Mouse (Mus musculus) hematopoietic stem cell, adult 5-6 weeks (primary cell): ENCODE measurements around the gene Snai3. TPM values are rescaled to one million over a fixed set of nuclear protein-coding genes. Genes with fewer than 3 reads are reported as not detected.

ENCODE experiments used
- ATAC-seq, 2 experiments: fragments of 125-278 bp in 1 of 2; replicated peaks in 1 of 2; 2 replicates each; pipeline ENCODE4 v1.8.0; 2016 to 2017; ENCODE audit warnings: inconsistent platforms in 2 of 2, mild to moderate bottlenecking in 2 of 2, moderate number of reproducible peaks in 2 of 2, low read depth in 1 of 2, moderate TSS enrichment in 1 of 2; ENCODE audit not compliant: low FRiP score in 2 of 2, poor library complexity in 2 of 2, severe bottlenecking in 2 of 2, insufficient read depth in 1 of 2, low TSS enrichment in 1 of 2
- total RNA-seq: library from RNA; stranded (forward); fragments of 172-1452, 232-1000 nt; gene quantifications from 2 replicates; pipeline ENCODE4 v1.2.3, GENCODE M21; 2017

The Snai3 gene
- total RNA-seq, 1 experiment from 2014 or later: not detected

GRCm38 (mm10) chr8:122463651-122464640 is 3.4 kb upstream of the Snai3 start:
- no peak; a peak in 1 of 4 replicates for ATAC-seq

GRCm38 (mm10) chr8:122462510-122462909 is 2.0 kb upstream of the Snai3 start:
- no peak for ATAC-seq

GRCm38 (mm10) chr8:122461473-122462148 is 1.1 kb upstream of the Snai3 start:
- no peak for ATAC-seq

GRCm38 (mm10) chr8:122459990-122460389 is 543 bp downstream of the Snai3 start:
- no peak for ATAC-seq

- ATAC-seq: no peak
Observed at GRCm38 (mm10) chr8:122459218-122459900, 1.2 kb downstream of the Snai3 start.

GRCm38 (mm10) chr8:122457171-122457570 is 3.4 kb downstream of the Snai3 start:
- ATAC-seq: no peak

- ATAC-seq: no peak
Observed at GRCm38 (mm10) chr8:122454409-122454808, 6.1 kb downstream of the Snai3 start.

GRCm38 (mm10) chr8:122452154-122452553 is 8.4 kb downstream of the Snai3 start:
- ATAC-seq: no peak

- no peak for ATAC-seq
Observed at GRCm38 (mm10) chr8:122451161-122451703, 9.3 kb downstream of the Snai3 start.

GRCm38 (mm10) chr8:122445203-122445602 is 15.3 kb downstream of the Snai3 start:
- no peak for ATAC-seq

GRCm38 (mm10) chr8:122444058-122444748 is 16.3 kb downstream of the Snai3 start:
- peak; percentile 4 to 8; a peak in 1 of 4 replicates for ATAC-seq

- ATAC-seq: peak; percentile 94 to 97
Observed at GRCm38 (mm10) chr8:122443262-122444006, 17.1 kb downstream of the Snai3 start, which contains the start of gene Mvd. Gene Mvd (minus strand): TSS chr8:122443422.

- ATAC-seq: no peak
Observed at GRCm38 (mm10) chr8:122442781-122443180, 17.8 kb downstream of the Snai3 start.

- ATAC-seq: no peak
Observed at GRCm38 (mm10) chr8:122442356-122442755, 18.2 kb downstream of the Snai3 start.

GRCm38 (mm10) chr8:122441326-122441725 is 19.2 kb downstream of the Snai3 start:
- no peak for ATAC-seq

GRCm38 (mm10) chr8:122439336-122439735 is 21.2 kb downstream of the Snai3 start:
- no peak for ATAC-seq
